Mouse (Mus musculus) gastrocnemius, postnatal 14 days (tissue): ENCODE results near the gene Smap1. TPM values are rescaled to one million over a fixed set of nuclear protein-coding genes. Genes with fewer than 3 reads are reported as not detected.

Experiments
- DNase-seq: peaks from one replicate; pipeline ENCODE4 v3.0.0; 2021; ENCODE audit warnings: mixed read lengths
- intact Hi-C: fragments of 180-260 bp; cut with DNase I; formaldehyde crosslinking; loops from one replicate; pipeline ENCODE4 v1.15.1; 2025; ENCODE audit warnings: low total_unique reads
- total RNA-seq, 2 experiments: library from RNA; stranded (reverse); gene quantifications; 2 replicates each; pipeline ENCODE4 v1.2.3; 2021

The Smap1 gene
- total RNA-seq, 2 experiments from 2014 or later = 30.9 to 31.8 TPM

- no peak for DNase-seq
- intact Hi-C loops = no loop called here
Measured at GRCm38 (mm10) chr1:23846044-23846680, 76.0 kb downstream of the Smap1 start.

GRCm38 (mm10) chr1:23845007-23845406 lies 77.1 kb downstream of the Smap1 start:
- DNase-seq = no peak
- intact Hi-C loops = no loop called here

GRCm38 (mm10) chr1:23843790-23844189 lies 78.3 kb downstream of the Smap1 start:
- intact Hi-C loops = no loop called here
- no peak for DNase-seq

- DNase-seq = no peak
- intact Hi-C loops = no loop called here
Measured at GRCm38 (mm10) chr1:23842629-23843028, 79.5 kb downstream of the Smap1 start.

GRCm38 (mm10) chr1:23840924-23841323 lies 81.2 kb downstream of the Smap1 start:
- intact Hi-C loops = no loop called here

GRCm38 (mm10) chr1:23836630-23837029 lies 85.5 kb downstream of the Smap1 start:
- intact Hi-C loops = no loop called here
- DNase-seq = no peak

More at GRCm38 (mm10) chr1:23840924-23841323, 81.2 kb downstream of the Smap1 start:
- DNase-seq = no peak

- DNase-seq = no peak
- intact Hi-C loops = no loop called here
Measured at GRCm38 (mm10) chr1:23834819-23835218, 87.3 kb downstream of the Smap1 start.

GRCm38 (mm10) chr1:23834246-23834645 lies 87.9 kb downstream of the Smap1 start:
- intact Hi-C loops = no loop called here

GRCm38 (mm10) chr1:23826887-23827758 lies 95.0 kb downstream of the Smap1 start:
- DNase-seq = peak; percentile 27
- intact Hi-C loops = loop anchor here (5.0 to 10.0 kb wide), 2 partner anchors 210 to 348 kb away; partner anchors contain the start of gene Col9a1

More at GRCm38 (mm10) chr1:23834246-23834645, 87.9 kb downstream of the Smap1 start:
- no peak for DNase-seq

- intact Hi-C loops = loop anchor here (10.0 kb wide), 1 partner anchor 353 kb away; the partner anchor contains the start of gene Col9a1
- DNase-seq = no peak
Measured at GRCm38 (mm10) chr1:23821615-23822014, 100.5 kb downstream of the Smap1 start.

- intact Hi-C loops = loop anchor here (5.0 to 10.0 kb wide), 2 partner anchors 36 to 94 kb away; partner anchors contain the start of gene B3gat2
- DNase-seq = no peak
Measured at GRCm38 (mm10) chr1:23798306-23798705, 123.8 kb downstream of the Smap1 start.

Other genes starting within 250 kb of the Smap1 start
- not detected for gene B3gat2, start 160.6 kb downstream of the Smap1 start, total RNA-seq
- gene Sdhaf4, start 83.3 kb upstream of the Smap1 start, total RNA-seq = 10 to 100 TPM; 52.7 to 55.9 TPM
- gene Fam135a, start 178.0 kb upstream of the Smap1 start, total RNA-seq = 10 to 100 TPM; 16.7 to 17.2 TPM